Mouse (Mus musculus) intestine, postnatal 0 days (tissue): ENCODE measurements around the gene Epha4. TPM values are rescaled to one million over a fixed set of nuclear protein-coding genes. Genes with fewer than 3 reads are reported as not detected.
A peak's percentile ranks its signal among the peaks of the same experiment; 100 is the strongest.

Source experiments
- ATAC-seq: fragments of 200-750 bp; cut with Nextera tagmentation; 2 replicates; pipeline ENCODE4 v1.8.0; 2017; ENCODE audit warnings: mild to moderate bottlenecking, moderate TSS enrichment, moderate library complexity
- H3K27ac ChIP-seq: fragments of 300-500 bp; sonication (generic); 2 replicates; pipeline ENCODE4 v1.5.1; 2014; ENCODE audit warnings: mild to moderate bottlenecking, low read depth, low read length, moderate library complexity
- H3K27me3 ChIP-seq: fragments of 300-500 bp; sonication (generic); replicated peaks from 2 replicates; pipeline ENCODE4 v1.6.1; 2014; ENCODE audit warnings: low read length, mixed read lengths; ENCODE audit not compliant: control insufficient read depth, insufficient read depth
- H3K36me3 ChIP-seq: fragments of 300-500 bp; sonication (generic); 2 replicates; pipeline ENCODE4 v1.6.1; 2014; ENCODE audit warnings: mild to moderate bottlenecking, moderate library complexity; ENCODE audit not compliant: control insufficient read depth, insufficient read depth
- H3K4me1 ChIP-seq: fragments of 300-500 bp; sonication (generic); replicated peaks from 2 replicates; pipeline ENCODE4 v1.6.1; 2014; ENCODE audit warnings: antibody characterized with exemption, low read length, mixed read lengths; ENCODE audit not compliant: control insufficient read depth, insufficient read depth
- H3K4me2 ChIP-seq: fragments of 300-500 bp; sonication (generic); replicated peaks from 2 replicates; pipeline ENCODE4 v1.6.1; 2014; ENCODE audit warnings: low read depth, mild to moderate bottlenecking, moderate library complexity
- H3K4me3 ChIP-seq: fragments of 300-500 bp; sonication (generic); 2 replicates; pipeline ENCODE4 v1.5.1; 2014; ENCODE audit warnings: low read depth, low read length
- H3K9ac ChIP-seq: fragments of 300-500 bp; sonication (generic); 2 replicates; pipeline ENCODE4 v1.6.1; 2014; ENCODE audit warnings: mild to moderate bottlenecking, low read depth, low read length
- H3K9me3 ChIP-seq: fragments of 300-500 bp; sonication (generic); 2 replicates; pipeline ENCODE4 v1.6.1; 2016; ENCODE audit warnings: mixed run types; ENCODE audit not compliant: control insufficient read depth
- CTCF ChIP-seq: sonication (generic); IDR thresholded peaks from 2 replicates; pipeline ENCODE4 v1.5.1; 2016; ENCODE audit warnings: low read depth, mild to moderate bottlenecking, control low read depth, antibody characterized with exemption, moderate library complexity
- WGBS: fragments of 180-500 bp; shearing (Covaris S2); extraction: QIAGEN DNeasy Blood & Tissue Kit; methylation state at CpG from one replicate; pipeline ENCODE4 v1.1.7; 2014; 5-methylcytosine and 5-hydroxymethylcytosine counted together
- polyA plus RNA-seq: library from polyadenylated mRNA; unstranded; fragments of >200 nt; fragmentation: Nextera tagmentation; extraction: Ambion mirVana; gene quantifications from 2 replicates; pipeline ENCODE4 v1.2.1, GENCODE M21; 2015

Gene Epha4
- polyA plus RNA-seq, 1 experiment from 2014 or later = 1.5 TPM

DNA sequence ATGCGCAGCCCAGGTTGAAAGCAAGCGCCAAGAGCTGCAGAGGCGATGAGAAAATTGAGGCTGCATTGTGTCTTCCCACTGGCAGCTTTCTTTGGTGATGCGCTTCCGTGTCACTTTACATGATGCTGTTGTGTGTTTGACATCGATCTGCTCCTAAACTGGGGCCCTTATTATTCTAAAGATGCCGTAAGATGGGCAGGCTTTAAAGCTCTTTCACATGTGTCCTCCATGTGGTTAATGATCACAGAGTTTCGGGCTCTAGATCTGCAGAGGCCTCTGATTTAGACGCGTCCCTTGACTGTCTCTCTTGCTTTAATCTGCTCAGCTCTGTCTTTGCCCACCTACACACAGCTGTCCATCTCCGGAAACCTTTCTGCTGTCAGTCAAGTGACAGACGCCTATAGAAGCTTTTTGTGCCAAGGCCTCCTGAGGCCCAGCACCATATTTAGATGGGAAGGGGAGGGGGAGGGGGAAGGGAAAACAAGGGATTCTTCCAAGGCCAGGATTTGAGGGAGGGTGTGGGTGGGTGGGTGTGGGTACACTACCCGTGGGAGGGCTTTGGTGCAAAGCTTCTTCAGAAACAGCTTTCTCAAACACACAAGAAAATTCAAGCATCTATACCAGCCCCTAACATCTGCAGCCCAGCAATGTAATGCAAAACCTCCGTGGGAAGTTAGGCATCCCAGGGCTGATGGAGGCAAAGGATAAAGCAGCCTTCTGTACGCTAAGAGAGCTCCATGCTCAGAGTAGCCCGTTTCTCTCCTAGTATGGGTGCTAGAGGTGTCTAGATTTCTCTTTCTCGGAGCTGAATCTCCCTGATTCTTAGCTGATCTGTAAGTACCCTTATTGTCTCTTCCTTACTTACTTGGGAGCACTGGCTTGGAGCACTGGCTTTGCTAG is 7.0 kb upstream of the Epha4 start:
- H3K9me3 ChIP-seq = no peaks in the 10 kb centered on the region
- no peaks in the 10 kb centered on the region for H3K36me3 ChIP-seq
- H3K4me3 ChIP-seq = no peak overlapping the region
- TF ChIP-seq CTCF = no peak
- no peaks in the 10 kb centered on the region for H3K4me1 ChIP-seq
- H3K4me2 ChIP-seq = no peak overlapping the region
- peaks cover 3% of the 10 kb centered on the region; the same call in 1 of the 2 replicates for H3K27me3 ChIP-seq
- no peak for ATAC-seq
- H3K9ac ChIP-seq = no peak overlapping the region
- H3K27ac ChIP-seq = no peak overlapping the region
- WGBS = 53% methylated on average over 17 of the region's 17 CpGs

DNA sequence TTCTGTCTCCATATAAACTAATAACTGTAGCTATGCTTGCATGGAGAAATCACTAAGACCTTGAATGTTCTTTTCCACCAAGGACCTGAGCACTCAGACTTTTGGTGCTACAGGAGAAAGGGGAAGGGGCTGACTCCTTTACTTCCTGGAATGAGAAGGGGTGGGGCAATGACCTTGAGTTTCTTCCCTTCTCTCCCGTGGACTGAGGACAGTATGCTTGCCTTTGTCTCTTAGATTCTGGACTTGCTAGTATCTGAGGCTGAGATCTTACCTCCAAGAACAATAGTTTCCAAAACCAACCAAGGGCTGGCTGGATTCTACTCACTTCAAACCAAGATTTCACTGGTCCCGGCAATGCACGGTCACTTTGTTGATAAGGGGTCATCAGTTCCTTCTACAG is 3.8 kb upstream of the Epha4 start:
- H3K27ac ChIP-seq = no peak overlapping the region
- H3K9me3 ChIP-seq = no peaks in the 10 kb centered on the region
- no peaks in the 10 kb centered on the region for H3K36me3 ChIP-seq
- no peak for TF ChIP-seq CTCF
- H3K27me3 ChIP-seq = peaks cover 3% of the 10 kb centered on the region; the same call in 1 of the 2 replicates
- H3K4me1 ChIP-seq = 0 out of 2 replicates have a peak, but pooled peaks cover 6% of the 10 kb centered on the region
- no peak overlapping the region for H3K9ac ChIP-seq
- 71% methylated on average over 3 of the region's 3 CpGs for WGBS
- H3K4me2 ChIP-seq = no peak overlapping the region
- no peak for ATAC-seq
- no peak overlapping the region for H3K4me3 ChIP-seq

DNA sequence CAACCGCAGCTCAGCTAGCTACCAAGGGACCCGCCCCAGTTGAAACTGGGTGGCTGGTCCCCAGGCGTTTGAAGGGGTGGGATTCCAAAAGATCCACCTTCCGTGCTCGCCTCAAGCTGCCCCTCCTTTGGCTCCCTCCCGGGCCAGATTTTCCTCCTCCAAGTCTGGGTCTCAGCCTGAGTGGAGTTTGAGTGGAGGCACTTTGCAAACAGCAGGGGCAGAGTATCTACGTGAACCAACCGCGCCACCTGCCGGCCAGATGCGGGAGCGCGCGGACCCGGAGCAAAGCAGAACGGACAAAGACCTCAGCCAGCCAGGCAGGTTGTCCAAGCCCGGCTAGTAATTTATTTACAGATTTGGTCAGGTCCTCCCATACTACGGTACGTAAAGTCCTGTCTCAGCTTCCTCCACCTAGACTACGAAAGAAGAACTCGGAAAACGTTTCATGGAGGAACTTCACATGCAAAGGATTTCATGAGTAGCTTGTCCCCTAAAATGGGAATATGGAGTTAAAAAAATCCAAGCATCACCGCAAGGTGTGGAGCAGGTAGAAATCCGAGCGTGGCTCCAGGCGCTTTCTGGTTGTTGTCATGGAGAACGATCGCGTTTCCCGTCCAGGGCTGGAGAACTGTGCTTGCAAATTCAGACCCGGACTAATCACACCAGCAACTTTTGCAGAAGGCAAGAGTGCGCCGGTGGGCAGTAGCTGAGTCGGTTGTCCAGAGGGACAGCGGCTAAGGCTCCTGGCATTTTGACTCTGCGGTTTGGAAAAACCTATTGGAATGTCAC is 1.5 kb upstream of the Epha4 start:
- Histone ChIP-seq H3K4me3 (peak overlapping the region; percentile 69), H3K9me3 (no peaks in the 10 kb centered on the region), H3K36me3 (no peaks in the 10 kb centered on the region), H3K9ac (no peak overlapping the region), H3K27me3 (peaks cover 3% of the 10 kb centered on the region; the same call in 1 of the 2 replicates), H3K4me2 (peak overlapping the region; percentile 96), H3K4me1 (0 out of 2 replicates have a peak, but pooled peaks cover 6% of the 10 kb centered on the region), H3K27ac (no peak overlapping the region)
- ATAC-seq = peak; percentile 55
- WGBS = 1% methylated on average over 36 of the region's 36 CpGs
- TF ChIP-seq CTCF = peak; percentile 99

DNA sequence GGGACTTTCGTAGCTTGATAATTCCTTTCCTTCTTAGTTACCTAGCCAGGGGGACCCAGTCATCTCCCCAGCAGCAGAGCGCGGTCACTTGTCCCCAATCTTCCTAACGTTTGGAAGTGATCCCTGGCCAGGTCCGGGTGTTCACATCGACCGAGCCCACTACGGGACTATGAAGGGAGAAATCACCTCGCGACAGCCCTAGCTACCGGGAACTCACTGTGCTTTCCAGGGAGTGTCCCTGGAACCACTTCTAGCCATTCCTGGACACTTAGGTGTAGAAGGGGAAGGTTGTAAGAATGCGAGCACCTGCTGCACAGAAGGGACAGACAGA is 728 bp upstream of the Epha4 start:
- no peak for ATAC-seq
- WGBS = under 1% methylated on average over 12 of the region's 12 CpGs
- TF ChIP-seq CTCF = no peak
- Histone ChIP-seq H3K27me3 (peaks cover 3% of the 10 kb centered on the region; the same call in 1 of the 2 replicates), H3K4me3 (peak overlapping the region; percentile 69), H3K4me2 (peak overlapping the region; percentile 96), H3K9ac (0 out of 2 replicates have a peak overlapping the region, but pooled peaks have one; percentile 37), H3K27ac (no peak overlapping the region), H3K9me3 (no peaks in the 10 kb centered on the region), H3K4me1 (0 out of 2 replicates have a peak, but pooled peaks cover 6% of the 10 kb centered on the region), H3K36me3 (no peaks in the 10 kb centered on the region)

DNA sequence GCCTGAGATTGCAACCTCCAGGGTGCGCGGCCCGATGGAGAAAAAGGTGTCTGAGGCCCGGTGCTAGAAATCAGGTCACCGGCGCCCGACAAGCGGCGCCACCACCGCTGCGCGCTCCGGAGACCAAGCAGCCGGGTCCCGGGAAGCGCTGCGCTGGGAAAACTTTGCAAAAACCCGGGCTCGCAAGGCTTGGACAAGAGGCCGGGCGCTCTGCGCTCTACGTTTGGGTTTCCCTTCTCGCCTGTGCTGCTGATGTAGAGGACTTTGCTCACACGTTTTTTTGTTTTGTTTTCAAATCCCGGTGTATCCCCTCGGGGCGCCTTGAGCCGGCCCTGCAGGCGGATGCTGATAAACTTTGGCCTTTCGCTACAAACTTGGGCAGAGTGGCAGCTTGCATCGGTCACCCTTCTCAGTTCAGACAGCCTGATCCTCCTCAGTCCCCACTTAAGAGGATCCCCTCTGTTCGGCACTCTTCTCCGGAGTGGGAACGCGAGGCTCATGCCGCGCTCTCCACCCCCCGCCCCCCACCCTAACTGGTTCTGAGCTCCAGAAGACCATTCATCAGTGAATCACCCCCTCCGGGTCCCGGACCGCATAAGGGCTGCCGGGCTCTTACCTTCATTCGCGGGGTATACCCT is 444 bp downstream of the Epha4 start:
- no peaks in the 10 kb centered on the region for H3K36me3 ChIP-seq
- no peaks in the 10 kb centered on the region for H3K9me3 ChIP-seq
- TF ChIP-seq CTCF = peak; percentile 43
- H3K27ac ChIP-seq = no peak overlapping the region; the same call in 1 of the 2 replicates
- WGBS = under 1% methylated on average over 45 of the region's 45 CpGs
- H3K9ac ChIP-seq = peak overlapping the region; percentile 37; the same call in 1 of the 2 replicates
- ATAC-seq = peak; percentile 12; the same call in 1 of the 2 replicates
- peaks cover 3% of the 10 kb centered on the region; the same call in 1 of the 2 replicates for H3K27me3 ChIP-seq
- peak overlapping the region; percentile 69 for H3K4me3 ChIP-seq
- peak overlapping the region; percentile 96 for H3K4me2 ChIP-seq
- 0 out of 2 replicates have a peak, but pooled peaks cover 6% of the 10 kb centered on the region for H3K4me1 ChIP-seq

DNA sequence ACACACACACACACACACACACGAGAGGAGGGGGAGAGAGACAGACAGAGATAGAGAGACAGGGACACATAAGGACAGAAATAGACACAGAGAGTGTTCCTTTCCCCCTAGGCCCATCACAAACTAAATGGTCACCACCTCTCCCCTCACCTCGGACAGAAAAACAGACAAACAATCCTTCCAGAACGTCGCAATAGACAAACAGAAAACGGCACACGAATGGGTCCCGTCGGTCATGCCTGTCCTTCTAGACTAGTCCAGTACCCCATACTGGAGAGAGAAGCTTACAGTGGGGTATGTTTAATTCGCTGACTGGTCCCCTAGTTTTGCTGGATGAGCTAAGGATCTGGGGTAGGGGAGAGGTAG is 946 bp downstream of the Epha4 start:
- Histone ChIP-seq H3K4me3 (peak overlapping the region; percentile 69), H3K9ac (no peak overlapping the region), H3K36me3 (no peaks in the 10 kb centered on the region), H3K9me3 (no peaks in the 10 kb centered on the region), H3K4me2 (peak overlapping the region; percentile 96), H3K27me3 (peaks cover 3% of the 10 kb centered on the region; the same call in 1 of the 2 replicates), H3K27ac (no peak overlapping the region), H3K4me1 (0 out of 2 replicates have a peak, but pooled peaks cover 6% of the 10 kb centered on the region)
- TF ChIP-seq CTCF = no peak
- no peak for ATAC-seq
- 2% methylated on average over 9 of the region's 9 CpGs for WGBS
